Mouse (Mus musculus) lung, embryonic 16.5 days (tissue): Measurements from ENCODE around the gene A630001G21Rik. TPM values are rescaled to one million over a fixed set of nuclear protein-coding genes. Genes with fewer than 3 reads are reported as not detected.
A peak's percentile ranks its signal among the peaks of the same experiment; 100 is the strongest.

ENCODE experiments used
- ATAC-seq: fragments of 200-750 bp; cut with Nextera tagmentation; 2 replicates; pipeline ENCODE4 v1.8.0; 2017; ENCODE audit warnings: low read depth, mild to moderate bottlenecking, moderate library complexity
- H3K27ac ChIP-seq: fragments of 300-500 bp; sonication (generic); 2 replicates; pipeline ENCODE4 v1.5.1; 2014; ENCODE audit warnings: mild to moderate bottlenecking, control low read depth, low read length
- H3K27me3 ChIP-seq: fragments of 300-500 bp; sonication (generic); 2 replicates; pipeline ENCODE4 v1.6.1; 2014; ENCODE audit warnings: low read depth, low read length, mixed read lengths; ENCODE audit not compliant: control insufficient read depth, insufficient read depth
- H3K36me3 ChIP-seq: fragments of 300-500 bp; sonication (generic); 2 replicates; pipeline ENCODE4 v1.6.1; 2014; ENCODE audit warnings: low read length; ENCODE audit not compliant: control insufficient read depth, insufficient read depth
- H3K4me1 ChIP-seq: fragments of 300-500 bp; sonication (generic); replicated peaks from 2 replicates; pipeline ENCODE4 v1.6.1; 2014; ENCODE audit warnings: low read length, mixed read lengths; ENCODE audit not compliant: control insufficient read depth, insufficient read depth
- H3K4me2 ChIP-seq: fragments of 300-500 bp; sonication (generic); 2 replicates; pipeline ENCODE4 v1.6.1; 2014; ENCODE audit warnings: low read depth, low read length, control low read depth
- H3K4me3 ChIP-seq: fragments of 300-500 bp; sonication (generic); 2 replicates; pipeline ENCODE4 v1.5.1; 2014; ENCODE audit warnings: mild to moderate bottlenecking, low read length, control low read depth
- H3K9ac ChIP-seq: fragments of 300-500 bp; sonication (generic); 2 replicates; pipeline ENCODE4 v1.6.1; 2014; ENCODE audit warnings: low read length, control low read depth
- H3K9me3 ChIP-seq: fragments of 300-500 bp; sonication (generic); 2 replicates; pipeline ENCODE4 v1.6.1; 2016; ENCODE audit warnings: low read length; ENCODE audit not compliant: control insufficient read depth
- WGBS: fragments of 180-500 bp; shearing (Covaris S2); extraction: QIAGEN DNeasy Blood & Tissue Kit; methylation state at CpG from one replicate; pipeline ENCODE4 v1.1.7; 2014; 5-methylcytosine and 5-hydroxymethylcytosine counted together
- polyA plus RNA-seq: library from polyadenylated mRNA; unstranded; fragments of >200 nt; fragmentation: Nextera tagmentation; extraction: Ambion mirVana; gene quantifications from 2 replicates; pipeline ENCODE4 v1.2.1, GENCODE M21; 2015

Gene A630001G21Rik
- polyA plus RNA-seq, 1 experiment from 2014 or later = 1.3 TPM

GRCm38 (mm10) chr1:85730471-85730870 is 48.0 kb downstream of the A630001G21Rik start:
- Histone ChIP-seq H3K27me3 (no peaks in the 10 kb centered on the region), H3K4me1 (no peaks in the 10 kb centered on the region), H3K36me3 (no peaks in the 10 kb centered on the region), H3K9me3 (no peaks in the 10 kb centered on the region), H3K27ac (no peak overlapping the region), H3K4me2 (no peak overlapping the region), H3K9ac (no peak overlapping the region), H3K4me3 (no peak overlapping the region)
- ATAC-seq = no peak
- WGBS = 76% methylated on average over 6 of the region's 6 CpGs

DNA sequence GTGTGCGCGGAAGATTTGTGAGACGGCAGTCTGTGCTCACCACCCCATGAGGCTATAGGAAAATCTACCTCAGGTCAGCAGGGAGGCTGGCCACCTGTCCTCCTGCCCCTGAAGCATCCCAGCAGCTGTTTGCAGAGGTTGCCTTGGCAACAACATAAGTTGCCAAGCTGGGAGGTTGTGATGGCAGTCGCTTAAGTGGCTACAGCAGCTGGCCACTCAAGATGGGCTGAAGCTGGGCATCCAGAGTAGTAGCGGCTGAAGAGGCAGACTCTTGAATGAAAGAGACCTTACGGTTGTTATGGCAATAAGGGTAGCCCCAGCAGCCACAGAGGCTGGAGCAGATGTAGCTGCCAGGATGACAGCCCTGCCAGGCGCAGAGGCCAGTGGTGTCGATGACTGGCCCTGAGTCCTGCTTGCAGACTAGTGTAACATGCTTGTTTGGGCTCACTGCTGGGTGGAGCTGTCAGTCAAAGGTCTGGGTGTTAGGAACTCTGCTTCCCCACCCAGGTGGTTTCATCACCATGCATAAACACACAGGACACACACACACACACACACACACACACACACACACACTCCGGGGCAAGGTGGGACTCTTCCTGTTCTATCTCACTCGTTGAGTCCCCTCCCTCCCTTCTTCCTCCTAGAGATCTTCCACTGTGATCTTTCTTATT is 58.1 kb downstream of the A630001G21Rik start:
- no peak for ATAC-seq
- no peak overlapping the region for H3K27ac ChIP-seq
- no peaks in the 10 kb centered on the region for H3K27me3 ChIP-seq
- H3K9ac ChIP-seq = no peak overlapping the region
- no peak overlapping the region for H3K4me3 ChIP-seq
- no peaks in the 10 kb centered on the region for H3K36me3 ChIP-seq
- no peaks in the 10 kb centered on the region for H3K4me1 ChIP-seq
- 50% methylated on average over 10 of the region's 10 CpGs for WGBS
- H3K4me2 ChIP-seq = no peak overlapping the region
- no peaks in the 10 kb centered on the region for H3K9me3 ChIP-seq

DNA sequence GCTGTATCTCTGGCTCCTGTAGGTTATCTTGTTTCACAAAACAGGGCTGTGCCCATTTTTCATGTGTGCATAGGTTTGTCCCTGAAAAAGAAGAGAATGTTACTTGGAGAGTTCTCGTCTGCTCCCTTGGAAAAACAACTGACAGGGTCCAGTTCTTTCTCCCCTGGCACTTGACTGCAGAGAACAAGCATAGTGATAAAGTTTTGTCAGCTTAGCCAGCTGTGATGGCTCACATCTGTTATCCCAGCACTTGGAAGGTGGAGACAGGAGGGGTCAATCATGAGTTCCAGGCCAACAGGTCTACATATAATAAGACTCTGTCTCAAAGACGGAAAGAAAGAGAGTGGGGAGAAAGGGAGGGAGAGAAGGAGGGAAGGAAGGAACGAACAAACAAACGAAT is 59.4 kb downstream of the A630001G21Rik start:
- ATAC-seq = no peak

GRCm38 (mm10) chr1:85716447-85717027 is 61.9 kb downstream of the A630001G21Rik start:
- 72% methylated on average over 7 of the region's 7 CpGs for WGBS
- Histone ChIP-seq H3K4me1 (no peaks in the 10 kb centered on the region), H3K36me3 (no peaks in the 10 kb centered on the region), H3K4me2 (no peak overlapping the region), H3K9me3 (no peaks in the 10 kb centered on the region), H3K27me3 (no peaks in the 10 kb centered on the region), H3K27ac (no peak overlapping the region), H3K9ac (no peak overlapping the region), H3K4me3 (no peak overlapping the region)
- ATAC-seq = no peak

More for the DNA sequence above, 59.4 kb downstream of the A630001G21Rik start:
- Histone ChIP-seq H3K4me3 (no peak overlapping the region), H3K9ac (no peak overlapping the region), H3K4me2 (no peak overlapping the region), H3K27me3 (no peaks in the 10 kb centered on the region), H3K9me3 (no peaks in the 10 kb centered on the region), H3K4me1 (no peaks in the 10 kb centered on the region), H3K27ac (no peak overlapping the region), H3K36me3 (no peaks in the 10 kb centered on the region)
- WGBS = 51% methylated on average over 4 of the region's 4 CpGs

GRCm38 (mm10) chr1:85714501-85714900 is 63.9 kb downstream of the A630001G21Rik start:
- no peaks in the 10 kb centered on the region for H3K9me3 ChIP-seq
- no peak overlapping the region for H3K27ac ChIP-seq
- no peaks in the 10 kb centered on the region for H3K36me3 ChIP-seq
- no peak overlapping the region for H3K4me2 ChIP-seq
- ATAC-seq = no peak
- H3K27me3 ChIP-seq = no peaks in the 10 kb centered on the region
- no peak overlapping the region for H3K4me3 ChIP-seq
- H3K9ac ChIP-seq = no peak overlapping the region
- H3K4me1 ChIP-seq = no peaks in the 10 kb centered on the region

DNA sequence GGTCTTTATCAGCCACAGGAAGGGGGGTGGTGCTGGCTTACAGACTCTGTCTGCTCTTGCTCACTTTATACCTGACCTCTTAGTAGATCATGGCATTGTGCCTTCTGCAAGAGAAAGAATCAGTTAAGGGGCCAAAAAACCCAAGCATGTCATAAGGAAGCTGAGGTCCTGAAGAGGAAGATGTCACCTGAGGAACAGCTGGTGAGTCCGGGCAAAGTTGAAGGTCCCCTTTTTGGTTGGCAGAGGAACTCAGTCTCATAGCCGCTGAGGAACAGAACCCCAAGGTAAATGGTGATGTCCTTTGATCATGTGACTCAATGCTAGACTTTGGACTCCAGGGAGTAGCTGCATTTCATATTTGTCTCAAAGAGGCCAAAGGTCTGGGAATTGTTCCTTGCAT is 71.7 kb downstream of the A630001G21Rik start:
- ATAC-seq = no peak
- Histone ChIP-seq H3K36me3 (no peaks in the 10 kb centered on the region), H3K27ac (no peak overlapping the region), H3K4me3 (no peak overlapping the region), H3K27me3 (no peaks in the 10 kb centered on the region), H3K4me1 (no peaks in the 10 kb centered on the region), H3K9ac (no peak overlapping the region), H3K9me3 (no peaks in the 10 kb centered on the region), H3K4me2 (no peak overlapping the region)
- 69% methylated on average over 2 of the region's 2 CpGs for WGBS

DNA sequence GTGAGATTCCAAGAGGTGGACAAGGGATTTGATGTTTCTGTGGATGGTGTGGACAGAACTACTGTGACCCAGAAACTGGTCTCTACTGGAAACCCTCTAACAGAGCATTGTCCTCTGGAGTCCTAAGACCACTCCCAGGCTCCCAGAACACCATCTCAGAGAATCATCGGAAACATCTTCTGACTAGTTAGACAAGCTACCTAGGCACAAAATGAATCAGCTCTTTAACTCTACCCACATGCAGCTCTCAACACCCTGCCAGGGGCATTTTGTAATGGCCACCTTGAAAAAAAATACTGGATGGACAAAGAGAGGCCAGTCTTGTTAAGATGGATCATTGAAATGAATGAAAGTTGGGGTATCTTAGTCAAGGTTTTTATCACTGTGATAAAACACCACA is 72.9 kb downstream of the A630001G21Rik start:
- no peaks in the 10 kb centered on the region for H3K9me3 ChIP-seq
- WGBS = 88% methylated on average over 1 of the region's 1 CpGs
- H3K4me3 ChIP-seq = no peak overlapping the region

GRCm38 (mm10) chr1:85703245-85704186 is 74.9 kb downstream of the A630001G21Rik start:
- Histone ChIP-seq H3K4me1 (no peaks in the 10 kb centered on the region), H3K4me2 (peak overlapping the region; percentile 68), H3K27ac (peak overlapping the region; percentile 72), H3K36me3 (no peaks in the 10 kb centered on the region), H3K4me3 (peak overlapping the region; percentile 47), H3K9ac (peak overlapping the region; percentile 52), H3K27me3 (no peaks in the 10 kb centered on the region), H3K9me3 (no peaks in the 10 kb centered on the region)
- peak; percentile 97 for ATAC-seq
- 13% methylated on average over 22 of the region's 22 CpGs for WGBS

More for the DNA sequence above, 72.9 kb downstream of the A630001G21Rik start:
- Histone ChIP-seq H3K36me3 (no peaks in the 10 kb centered on the region), H3K9ac (no peak overlapping the region), H3K27ac (no peak overlapping the region), H3K4me2 (no peak overlapping the region), H3K4me1 (no peaks in the 10 kb centered on the region), H3K27me3 (no peaks in the 10 kb centered on the region)
- ATAC-seq = no peak

DNA sequence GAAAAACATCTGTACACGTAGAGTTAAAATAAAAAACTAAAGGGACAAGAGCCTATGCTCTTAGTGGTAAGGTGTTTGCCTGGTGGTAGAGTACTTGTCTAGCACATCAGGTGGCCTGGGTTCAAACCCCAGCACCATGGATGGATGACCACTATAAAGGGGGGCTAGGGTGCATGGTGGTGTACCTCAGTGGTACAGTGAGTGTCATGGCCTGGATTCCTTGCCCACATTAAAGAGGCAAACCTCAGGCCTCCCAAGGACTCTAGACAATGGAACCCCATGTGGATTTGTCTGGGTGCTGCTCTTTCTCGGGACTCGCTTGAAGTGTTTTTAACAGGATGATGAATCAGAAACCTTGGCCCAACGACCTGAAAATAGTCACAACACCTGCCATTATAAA is 75.9 kb downstream of the A630001G21Rik start:
- Histone ChIP-seq H3K36me3 (no peaks in the 10 kb centered on the region), H3K4me2 (no peak overlapping the region), H3K27ac (no peak overlapping the region), H3K9me3 (no peaks in the 10 kb centered on the region), H3K9ac (no peak overlapping the region), H3K4me1 (no peaks in the 10 kb centered on the region), H3K4me3 (no peak overlapping the region), H3K27me3 (no peaks in the 10 kb centered on the region)
- ATAC-seq = no peak
- 61% methylated on average over 4 of the region's 4 CpGs for WGBS
